Mouse (Mus musculus) heart, adult 2 months (tissue): ENCODE data around the gene Fus.

Experiments used
- CTCF ChIP-seq: fragments of 200-600 bp; IDR thresholded peaks from 2 replicates; pipeline ENCODE4 v1.8.1; 2022; ENCODE audit warnings: antibody characterized with exemption, mild to moderate bottlenecking, moderate library complexity
- EP300 ChIP-seq: fragments of 200-500 bp; IDR thresholded peaks from 2 replicates; pipeline ENCODE4 v1.6.1; 2011; ENCODE audit warnings: low read depth, low read length, control low read depth; ENCODE audit not compliant: insufficient read depth
- POLR2A ChIP-seq: fragments of 200-500 bp; IDR thresholded peaks from 2 replicates; pipeline ENCODE4 v1.6.1; 2011; ENCODE audit warnings: mild to moderate bottlenecking, low read depth, low read length, control low read depth; ENCODE audit not compliant: insufficient read depth

- no peak for TF ChIP-seq CTCF
- TF ChIP-seq POLR2A, result no peak
- no peak for TF ChIP-seq EP300
These were observed 36.6 kb upstream of the Fus start for GRCm38 (mm10) chr7:127930636-127931035.
